Mouse (Mus musculus) CH12F3 (cell line): ENCODE results near the gene Asf1a.

Experiments used
- in situ Hi-C: fragments of 300-500 bp; cut with MboI; formaldehyde crosslinking; loops from 2 replicates; pipeline ENCODE4 v1.14.3; 2020; ENCODE audit warnings: low sequenced_read_pairs

Gene Asf1a

GRCm38 (mm10) chr10:53635246-53635971, 38.9 kb downstream of the Asf1a start:
- in situ Hi-C loops: no loop called here

GRCm38 (mm10) chr10:53641507-53641906, 45.0 kb downstream of the Asf1a start:
- in situ Hi-C loops: no loop called here

GRCm38 (mm10) chr10:53650683-53651082, 54.1 kb downstream of the Asf1a start:
- in situ Hi-C loops: loop anchor here (10.0 kb wide), 1 partner anchor 144 kb away; no protein-coding TSS in a partner anchor

GRCm38 (mm10) chr10:53654239-53654638, 57.7 kb downstream of the Asf1a start:
- in situ Hi-C loops: loop anchor here (10.0 kb wide), 1 partner anchor 141 kb away; no protein-coding TSS in a partner anchor
